Mouse (Mus musculus): ENCODE measurements around the gene Nckipsd. TPM values are rescaled to one million over a fixed set of nuclear protein-coding genes. Genes with fewer than 3 reads are reported as not detected.

Gene Nckipsd
- total and polyA plus RNA-seq, 3 experiments, result 6.4 to 13.2 (median 6.6) TPM

- H3K79me2 ChIP-seq (replicated peaks; ENCODE audit: control insufficient read depth, extremely low read depth, insufficient read depth, poor library complexity, severe bottlenecking), result peaks cover 28% of the 10 kb centered on the region
- H3K4me1 ChIP-seq (ENCODE audit: control insufficient read depth in 1 of 2, insufficient read depth in 2 of 2), result peaks cover 17 to 58% of the 10 kb centered on the region in 2 experiments
- dilution Hi-C loops (cut with MboI; ENCODE audit: extremely low pct_ligation_motif_present, extremely low pct_unique_long_range_greater_than_20kb, low sequenced_read_pairs) (no loop called here), in situ Hi-C loops (cut with MboI; ENCODE audit: low pct_ligation_motif_present, low pct_unique_long_range_greater_than_20kb, low sequenced_read_pairs) (no loop called here)
- peak; percentile 65 for DNase-seq (ENCODE audit: extremely low read depth)
- H3K4me2 ChIP-seq (ENCODE audit: insufficient read depth, low read depth, poor library complexity, severe bottlenecking), result no peak overlapping the region
- peaks cover 47 to 76% of the 10 kb centered on the region in 2 experiments for H3K36me3 ChIP-seq (replicated peaks in 1 of 2; ENCODE audit: control insufficient read depth in 1 of 2, insufficient read depth in 1 of 2, low read length in 1 of 2)
- no peaks in the 10 kb centered on the region for H3K9me3 ChIP-seq (replicated peaks; ENCODE audit: low read length)
- H3K27me3 ChIP-seq (replicated peaks), result no peaks in the 10 kb centered on the region
- TF ChIP-seq POLR2A (IDR thresholded peaks at IDR 0.05; ENCODE audit: low read depth, low read length), result no peak
- TF ChIP-seq JUND (conservative IDR thresholded peaks at IDR 0.05; ENCODE audit: low read depth, low read length), result peak; percentile 64; the same call in 1 of the 2 replicates
- TF ChIP-seq EP300 (IDR thresholded peaks at IDR 0.05; ENCODE audit: low read length), result peak; percentile 78
- no peak for TF ChIP-seq GABPA (IDR thresholded peaks at IDR 0.05; ENCODE audit: insufficient replicate concordance, low read depth, low read length)
- no peak for TF ChIP-seq TCF12 (IDR thresholded peaks at IDR 0.05; ENCODE audit: low read depth, low read length)
- peak; percentile 62; the same call in 1 of the 2 replicates for TF ChIP-seq MEF2A (IDR thresholded peaks at IDR 0.05; ENCODE audit: borderline replicate concordance, low read depth, low read length)
- peak; percentile 88 for TF ChIP-seq IRF4 (IDR thresholded peaks at IDR 0.05; ENCODE audit: low read depth, low read length)
- no peak for TF ChIP-seq USF2 (conservative IDR thresholded peaks at IDR 0.05; ENCODE audit: low read depth, low read length)
- peak; percentile 63; the same call in 1 of the 2 replicates for TF ChIP-seq JUN (IDR thresholded peaks at IDR 0.05; ENCODE audit: insufficient read depth, low read depth, low read length)
- peak; percentile 54 for TF ChIP-seq BHLHE40 (IDR thresholded peaks at IDR 0.05; ENCODE audit: low read depth, low read length)
- TF ChIP-seq ETS1 (conservative IDR thresholded peaks at IDR 0.05; ENCODE audit: low read depth, low read length), result peak; percentile 83
- no peak for TF ChIP-seq HCFC1 (IDR thresholded peaks at IDR 0.05; ENCODE audit: low read depth, low read length)
- TF ChIP-seq ZNF384 (IDR thresholded peaks at IDR 0.05; ENCODE audit: low read depth, low read length), result peak; percentile 61
- no peak for TF ChIP-seq ELF1 (IDR thresholded peaks at IDR 0.05; ENCODE audit: low read depth, low read length)
- H3K27ac ChIP-seq (ENCODE audit: insufficient read depth, low read depth), result no peak overlapping the region
- no peak overlapping the region for H3K4me3 ChIP-seq (replicated peaks in 1 of 3; ENCODE audit: low read depth in 2 of 3, low read length in 2 of 3, poor library complexity in 1 of 3)
- no peak overlapping the region for H3K9ac ChIP-seq (ENCODE audit: insufficient read depth, low read depth)
These were observed 9.6 kb upstream of the Nckipsd start for GRCm38 (mm10) chr9:108798508-108799075.

- no peak overlapping the region for H3K4me3 ChIP-seq (replicated peaks in 1 of 3; ENCODE audit: low read depth in 2 of 3, low read length in 2 of 3, poor library complexity in 1 of 3)
- no peak overlapping the region for H3K4me2 ChIP-seq (ENCODE audit: insufficient read depth, low read depth, poor library complexity, severe bottlenecking)
- peaks cover 51 to 81% of the 10 kb centered on the region in 2 experiments for H3K36me3 ChIP-seq (replicated peaks in 1 of 2; ENCODE audit: control insufficient read depth in 1 of 2, insufficient read depth in 1 of 2, low read length in 1 of 2)
- no peaks in the 10 kb centered on the region for H3K27me3 ChIP-seq (replicated peaks)
- no peak for DNase-seq (ENCODE audit: extremely low read depth)
- peak in 1 of 2 experiments; percentile 57; a peak in 2 of 4 replicates for TF ChIP-seq CTCF (conservative IDR thresholded peaks at IDR 0.05 in 1 of 2, IDR thresholded peaks at IDR 0.05 in 1 of 2; ENCODE audit: low read depth in 2 of 2, low read length in 2 of 2)
- no peak for TF ChIP-seq TBP (conservative IDR thresholded peaks at IDR 0.05; ENCODE audit: low read depth, low read length)
- TF ChIP-seq CHD1 (IDR thresholded peaks at IDR 0.05; ENCODE audit: low read depth, low read length), result no peak
- no peak for TF ChIP-seq SIN3A (IDR thresholded peaks at IDR 0.05; ENCODE audit: low read length)
- TF ChIP-seq POLR2AphosphoS2 (IDR thresholded peaks at IDR 0.05; ENCODE audit: low read depth, low read length), result no peak
- peak; percentile 75 for TF ChIP-seq ZNF384 (IDR thresholded peaks at IDR 0.05; ENCODE audit: low read depth, low read length)
- no peak for TF ChIP-seq ELF1 (IDR thresholded peaks at IDR 0.05; ENCODE audit: low read depth, low read length)
- peak; percentile 49 for TF ChIP-seq SMC3 (IDR thresholded peaks at IDR 0.05; ENCODE audit: low read depth, low read length)
- TF ChIP-seq RAD21 (IDR thresholded peaks at IDR 0.05; ENCODE audit: low read depth, low read length), result peak; percentile 53
- dilution Hi-C loops (cut with MboI; ENCODE audit: extremely low pct_ligation_motif_present, extremely low pct_unique_long_range_greater_than_20kb, low sequenced_read_pairs), result no loop called here
- H3K79me2 ChIP-seq (replicated peaks; ENCODE audit: control insufficient read depth, extremely low read depth, insufficient read depth, poor library complexity, severe bottlenecking), result peaks cover 19% of the 10 kb centered on the region
- H3K27ac ChIP-seq (ENCODE audit: insufficient read depth, low read depth), result no peak overlapping the region
- in situ Hi-C loops (cut with MboI; ENCODE audit: low pct_ligation_motif_present, low pct_unique_long_range_greater_than_20kb, low sequenced_read_pairs), result no loop called here
- H3K9me3 ChIP-seq (replicated peaks; ENCODE audit: low read length), result no peaks in the 10 kb centered on the region
- H3K9ac ChIP-seq (ENCODE audit: insufficient read depth, low read depth), result no peak overlapping the region
- peaks cover 11 to 48% of the 10 kb centered on the region in 2 experiments for H3K4me1 ChIP-seq (ENCODE audit: control insufficient read depth in 1 of 2, insufficient read depth in 2 of 2)
These were observed 8.6 kb upstream of the Nckipsd start for GRCm38 (mm10) chr9:108799564-108799963.
